Mouse (Mus musculus) forebrain, embryonic 16.5 days (tissue): ENCODE measurements around the gene Magt1. TPM values are rescaled to one million over a fixed set of nuclear protein-coding genes. Genes with fewer than 3 reads are reported as not detected.
"Not testable (repeated sequence)": the region's sequence is repeated elsewhere in the genome, so short reads cannot be mapped to it uniquely, and the experiment has no call there.

ENCODE experiments used
- ATAC-seq: fragments of 200-750 bp; cut with Nextera tagmentation; 2 replicates; pipeline ENCODE4 v1.8.0; 2017; ENCODE audit warnings: mild to moderate bottlenecking, moderate library complexity
- H3K27ac ChIP-seq: fragments of 300-500 bp; sonication (generic); 2 replicates; pipeline ENCODE4 v1.5.1; 2014; ENCODE audit warnings: low read length, control low read depth
- H3K27me3 ChIP-seq: fragments of 300-500 bp; sonication (generic); replicated peaks from 2 replicates; pipeline ENCODE4 v1.6.1; 2014; ENCODE audit warnings: low read length; ENCODE audit not compliant: control insufficient read depth, insufficient read depth
- H3K36me3 ChIP-seq: fragments of 300-500 bp; sonication (generic); 2 replicates; pipeline ENCODE4 v1.6.1; 2014; ENCODE audit not compliant: control insufficient read depth, insufficient read depth
- H3K4me1 ChIP-seq: fragments of 300-500 bp; sonication (generic); replicated peaks from 2 replicates; pipeline ENCODE4 v1.6.1; 2014; ENCODE audit warnings: low read length; ENCODE audit not compliant: control insufficient read depth, insufficient read depth
- H3K4me2 ChIP-seq: fragments of 300-500 bp; sonication (generic); 2 replicates; pipeline ENCODE4 v1.6.1; 2014; ENCODE audit warnings: mild to moderate bottlenecking, low read length, control low read depth
- H3K4me3 ChIP-seq: fragments of 300-500 bp; sonication (generic); replicated peaks from 2 replicates; pipeline ENCODE4 v1.5.1; 2014; ENCODE audit warnings: mild to moderate bottlenecking, low read length, control low read depth
- H3K9ac ChIP-seq: fragments of 300-500 bp; sonication (generic); replicated peaks from 2 replicates; pipeline ENCODE4 v1.6.1; 2014; ENCODE audit warnings: low read depth, low read length, control low read depth
- H3K9me3 ChIP-seq: fragments of 300-500 bp; sonication (generic); 2 replicates; pipeline ENCODE4 v1.6.1; 2016; ENCODE audit warnings: low read length; ENCODE audit not compliant: control insufficient read depth
- WGBS: fragments of 180-500 bp; shearing (Covaris S2); extraction: QIAGEN DNeasy Blood & Tissue Kit; methylation state at CpG from one replicate; pipeline ENCODE4 v1.1.7; 2014; 5-methylcytosine and 5-hydroxymethylcytosine counted together
- polyA plus RNA-seq: library from polyadenylated mRNA; unstranded; fragments of >200 nt; fragmentation: Nextera tagmentation; extraction: Ambion mirVana; gene quantifications from 2 replicates; pipeline ENCODE4 v1.2.1, GENCODE M21; 2015

Gene Magt1
- polyA plus RNA-seq, 1 experiment from 2014 or later, result 22.6 TPM

- H3K9me3 ChIP-seq, result no peaks in the 10 kb centered on the region
- no peak overlapping the region for H3K27ac ChIP-seq
- WGBS, result 19% methylated on average over 8 of the region's 8 CpGs
- ATAC-seq, result no peak
- no peaks in the 10 kb centered on the region for H3K27me3 ChIP-seq
- peak overlapping the region; percentile 62 for H3K4me2 ChIP-seq
- peaks cover 7% of the 10 kb centered on the region for H3K4me1 ChIP-seq
- no peaks in the 10 kb centered on the region for H3K36me3 ChIP-seq
- H3K9ac ChIP-seq, result peak overlapping the region; percentile 61
- H3K4me3 ChIP-seq, result peak overlapping the region; percentile 69
These were observed 15.6 kb upstream of the Magt1 start for GRCm38 (mm10) chrX:106027343-106027674.

- peak within 1 kb of the TSS; percentile 61 for H3K9ac ChIP-seq
- H3K27me3 ChIP-seq, result no peaks in the 10 kb centered on the region
- H3K4me1 ChIP-seq, result peaks cover 7% of the 10 kb centered on the region
- peak; percentile 98 for ATAC-seq
- H3K27ac ChIP-seq, result peak within 1 kb of the TSS; percentile 4; the same call in 1 of the 2 replicates
- peak within 1 kb of the TSS; percentile 69 for H3K4me3 ChIP-seq
- WGBS, result 19% methylated on average over 36 of the region's 36 CpGs
- H3K4me2 ChIP-seq, result peak within 1 kb of the TSS; percentile 62
- no peaks in the 10 kb centered on the region for H3K36me3 ChIP-seq
- no peaks in the 10 kb centered on the region for H3K9me3 ChIP-seq
These were observed 15.0 kb upstream of the Magt1 start, which contains the start of gene Atp7a for GRCm38 (mm10) chrX:106026418-106027342. Atp7a (plus strand) TSS chrX:106027276.

GRCm38 (mm10) chrX:106017516-106017915 lies 5.8 kb upstream of the Magt1 start:
- no peak overlapping the region for H3K4me3 ChIP-seq
- H3K36me3 ChIP-seq, result no peaks in the 10 kb centered on the region; the same call in 1 of the 2 replicates
- H3K9ac ChIP-seq, result no peak overlapping the region
- H3K27me3 ChIP-seq, result no peaks in the 10 kb centered on the region
- H3K4me1 ChIP-seq, result peaks cover 5% of the 10 kb centered on the region
- H3K27ac ChIP-seq, result no peak overlapping the region
- WGBS, result 92% methylated on average over 4 of the region's 4 CpGs
- no peaks in the 10 kb centered on the region for H3K9me3 ChIP-seq
- ATAC-seq, result no peak
- no peak overlapping the region for H3K4me2 ChIP-seq

- Histone ChIP-seq H3K4me2 (peak overlapping the region; percentile 19), H3K9ac (no peak overlapping the region)
- WGBS, result 87% methylated on average over 3 of the region's 3 CpGs
These were observed 5.4 kb upstream of the Magt1 start for GRCm38 (mm10) chrX:106017102-106017501.

GRCm38 (mm10) chrX:106015571-106016322 lies 4.0 kb upstream of the Magt1 start, which contains the start of gene Cox7b:
Cox7b (plus strand) TSS chrX:106015700.
- Histone ChIP-seq H3K27me3 (no peaks in the 10 kb centered on the region), H3K4me1 (peaks cover 5% of the 10 kb centered on the region), H3K27ac (peak within 1 kb of the TSS; percentile 77), H3K36me3 (no peaks in the 10 kb centered on the region; the same call in 1 of the 2 replicates), H3K9me3 (no peaks in the 10 kb centered on the region), H3K9ac (peak within 1 kb of the TSS; percentile 68), H3K4me2 (peak within 1 kb of the TSS; percentile 51), H3K4me3 (peak within 1 kb of the TSS; percentile 72)
- ATAC-seq, result peak; percentile 66
- 16% methylated on average over 26 of the region's 26 CpGs for WGBS

More at GRCm38 (mm10) chrX:106017102-106017501, 5.4 kb upstream of the Magt1 start:
- H3K4me1 ChIP-seq, result peaks cover 5% of the 10 kb centered on the region
- no peak overlapping the region for H3K4me3 ChIP-seq
- H3K9me3 ChIP-seq, result no peaks in the 10 kb centered on the region
- no peak for ATAC-seq
- H3K27me3 ChIP-seq, result no peaks in the 10 kb centered on the region
- H3K36me3 ChIP-seq, result no peaks in the 10 kb centered on the region; the same call in 1 of the 2 replicates
- no peak overlapping the region for H3K27ac ChIP-seq

- WGBS, result 59% methylated on average over 2 of the region's 2 CpGs
- H3K4me3 ChIP-seq, H3K4me1 ChIP-seq, H3K4me2 ChIP-seq, H3K27me3 ChIP-seq, H3K9ac ChIP-seq, H3K27ac ChIP-seq, H3K36me3 ChIP-seq, H3K9me3 ChIP-seq, ATAC-seq: not testable (repeated sequence)
These were observed 3.2 kb upstream of the Magt1 start for GRCm38 (mm10) chrX:106014741-106015377.

GRCm38 (mm10) chrX:106013217-106013616 lies 1.5 kb upstream of the Magt1 start:
- Histone ChIP-seq H3K9ac (no peak overlapping the region), H3K4me1 (peaks cover 5% of the 10 kb centered on the region), H3K4me2 (no peak overlapping the region), H3K27me3 (no peaks in the 10 kb centered on the region), H3K27ac (no peak overlapping the region), H3K9me3 (no peaks in the 10 kb centered on the region), H3K36me3 (no peaks in the 10 kb centered on the region), H3K4me3 (no peak overlapping the region)
- WGBS, result 32% methylated on average over 2 of the region's 2 CpGs
- no peak for ATAC-seq

- WGBS, result 69% methylated on average over 3 of the region's 3 CpGs
These were observed 853 bp upstream of the Magt1 start for GRCm38 (mm10) chrX:106012559-106012958.

More at GRCm38 (mm10) chrX:106012559-106012958, 853 bp upstream of the Magt1 start:
- Histone ChIP-seq H3K36me3 (no peaks in the 10 kb centered on the region), H3K27me3 (no peaks in the 10 kb centered on the region), H3K4me1 (peaks cover 5% of the 10 kb centered on the region), H3K27ac (peak overlapping the region; percentile 89; the same call in 1 of the 2 replicates), H3K9ac (no peak overlapping the region; the same call in 1 of the 2 replicates), H3K9me3 (no peaks in the 10 kb centered on the region), H3K4me2 (peak overlapping the region; percentile 65), H3K4me3 (peak overlapping the region; percentile 38; the same call in 1 of the 2 replicates)
- ATAC-seq, result no peak
